Mouse (Mus musculus) spleen, adult 2 months (tissue): ENCODE measurements around the gene Hmcn1.

ENCODE experiments used
- CTCF ChIP-seq: fragments of 200-500 bp; IDR thresholded peaks from 2 replicates; pipeline ENCODE4 v1.5.1; 2011; ENCODE audit warnings: mild to moderate bottlenecking, inconsistent platforms; ENCODE audit not compliant: insufficient read depth, insufficient read length, insufficient replicate concordance; ENCODE audit errors: extremely low read depth
- POLR2A ChIP-seq: fragments of 200-500 bp; IDR thresholded peaks from 2 replicates; pipeline ENCODE4 v1.6.1; 2011; ENCODE audit warnings: low read depth, low read length, inconsistent platforms

DNA sequence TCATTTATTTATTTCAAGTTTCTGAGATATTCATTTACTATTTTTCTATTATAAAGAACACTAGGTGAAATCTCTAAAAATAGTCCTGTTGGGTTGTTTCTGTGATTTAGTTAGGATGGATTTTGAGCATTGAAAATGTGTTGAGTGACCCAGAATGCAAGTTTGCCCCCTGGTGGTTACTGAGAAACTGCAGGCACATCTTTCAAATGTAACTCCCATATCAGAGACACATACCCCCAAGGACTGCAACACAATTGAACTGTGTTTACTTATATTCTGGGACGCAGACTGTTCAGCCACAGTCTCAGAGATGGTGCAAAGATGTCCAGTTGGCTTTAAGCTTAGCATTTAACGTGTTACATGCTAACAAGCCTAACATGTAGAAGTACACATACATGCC, 402.0 kb downstream of the Hmcn1 start:
- TF ChIP-seq CTCF (0 out of 2 replicates have a peak, but pooled peaks have one; percentile 14), POLR2A (no peak)
